Mouse (Mus musculus) gastrocnemius, postnatal 25 days (tissue): ENCODE data around the gene Ehd1. TPM values are rescaled to one million over a fixed set of nuclear protein-coding genes. Genes with fewer than 3 reads are reported as not detected.
"Not testable (repeated sequence)": the region's sequence is repeated elsewhere in the genome, so short reads cannot be mapped to it uniquely, and the experiment has no call there.

ENCODE experiments used
- DNase-seq: peaks from one replicate; pipeline ENCODE4 v3.0.0; 2022
- total RNA-seq, 2 experiments: library from RNA; stranded (reverse); gene quantifications; 1 replicate in 1 of 2; 2 replicates in 1 of 2; pipeline ENCODE4 v1.2.3; 2021

Gene Ehd1
- total RNA-seq, 2 experiments from 2014 or later, result 33.1 to 34.3 TPM

- DNase-seq, result no peak
Measured at GRCm38 (mm10) chr19:6279481-6280144, 3.1 kb downstream of the Ehd1 start.

GRCm38 (mm10) chr19:6280554-6280953 lies 4.0 kb downstream of the Ehd1 start:
- DNase-seq, result no peak

- no peak for DNase-seq
Measured at GRCm38 (mm10) chr19:6281122-6282020, 4.8 kb downstream of the Ehd1 start.

- DNase-seq, result no peak
Measured at GRCm38 (mm10) chr19:6283001-6283400, 6.5 kb downstream of the Ehd1 start.

- DNase-seq, result no peak
Measured at GRCm38 (mm10) chr19:6284502-6284901, 8.0 kb downstream of the Ehd1 start.

- DNase-seq, result no peak
Measured at GRCm38 (mm10) chr19:6285226-6285625, 8.7 kb downstream of the Ehd1 start.

- no peak for DNase-seq
Measured at GRCm38 (mm10) chr19:6285632-6286433, 9.3 kb downstream of the Ehd1 start.

GRCm38 (mm10) chr19:6286434-6287401 lies 10.2 kb downstream of the Ehd1 start:
- peak; percentile 54 for DNase-seq

- DNase-seq, result no peak
Measured at GRCm38 (mm10) chr19:6288236-6288894, 11.8 kb downstream of the Ehd1 start.

GRCm38 (mm10) chr19:6289696-6290238 lies 13.2 kb downstream of the Ehd1 start:
- DNase-seq, result no peak

GRCm38 (mm10) chr19:6290720-6291116 lies 14.2 kb downstream of the Ehd1 start:
- DNase-seq, result not testable (repeated sequence)

- DNase-seq, result peak; percentile 72
Measured at GRCm38 (mm10) chr19:6291117-6291781, 14.7 kb downstream of the Ehd1 start.

- DNase-seq, result no peak
Measured at GRCm38 (mm10) chr19:6292262-6292661, 15.7 kb downstream of the Ehd1 start.

GRCm38 (mm10) chr19:6294301-6294700 lies 17.8 kb downstream of the Ehd1 start:
- no peak for DNase-seq

GRCm38 (mm10) chr19:6296551-6297210 lies 20.2 kb downstream of the Ehd1 start:
- no peak for DNase-seq

- peak; percentile 76 for DNase-seq
Measured at GRCm38 (mm10) chr19:6297641-6298040, 21.1 kb downstream of the Ehd1 start.

- no peak for DNase-seq
Measured at GRCm38 (mm10) chr19:6299003-6299402, 22.5 kb downstream of the Ehd1 start.

- DNase-seq, result peak; percentile 46
Measured at GRCm38 (mm10) chr19:6299450-6300267, 23.1 kb downstream of the Ehd1 start.
